Mouse (Mus musculus): ENCODE results near the gene Psmb5.

DNA sequence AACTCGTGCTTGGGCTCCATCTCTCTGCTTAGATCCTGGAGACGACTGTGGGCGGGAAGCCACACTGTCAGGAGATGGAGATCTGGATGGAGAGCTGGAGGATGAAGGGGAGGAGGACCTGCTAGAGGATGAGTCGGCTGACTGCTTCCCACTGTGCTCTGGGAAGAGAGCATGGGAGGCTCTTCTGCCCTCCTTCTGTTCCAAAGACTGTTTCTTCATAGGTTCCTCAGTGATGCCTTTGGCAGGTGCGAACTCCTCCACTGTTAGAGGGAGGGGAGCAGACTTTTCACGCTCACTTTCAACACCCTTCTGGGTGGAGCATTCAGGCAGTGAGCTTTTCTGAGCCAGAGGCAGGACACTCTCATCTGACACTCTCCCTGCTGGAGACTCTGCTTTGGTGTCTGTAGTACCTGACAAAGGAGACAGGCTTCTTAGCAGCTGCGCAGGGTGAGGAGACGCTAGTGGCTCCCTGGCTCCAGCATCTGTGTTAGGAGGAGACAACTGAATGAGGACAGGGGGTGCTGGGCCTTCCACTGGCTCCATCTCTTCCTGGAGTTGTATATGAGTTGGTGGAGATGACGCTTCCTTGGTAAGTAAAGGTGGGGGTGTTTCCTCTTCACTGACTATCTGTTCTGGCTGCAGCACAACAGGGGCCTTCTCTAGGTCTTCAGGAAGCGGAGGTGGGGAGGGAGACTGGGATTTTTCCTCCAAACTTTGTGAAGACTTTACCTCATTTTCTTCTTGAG, 46.8 kb upstream of the Psmb5 start:
- TF ChIP-seq ZNF384 (IDR thresholded peaks at IDR 0.05; ENCODE audit: low read depth, low read length) (no peak), HCFC1 (IDR thresholded peaks at IDR 0.05; ENCODE audit: borderline replicate concordance, insufficient read depth, low read length) (no peak), CHD2 (IDR thresholded peaks at IDR 0.05; ENCODE audit: low read depth, low read length) (no peak), MAFK (IDR thresholded peaks at IDR 0.05; ENCODE audit: insufficient read depth, low read depth, low read length) (no peak), ZC3H11A (IDR thresholded peaks at IDR 0.05; ENCODE audit: borderline replicate concordance, low read depth, low read length) (no peak)

Data from ES-E14 (cell line).